Mouse (Mus musculus) spleen, postnatal 4 days (tissue): Measurements from ENCODE around the gene Map3k21.

Experiments
- DNase-seq, 2 experiments: peaks; one replicate each; pipeline ENCODE4 v3.0.0; 2022; ENCODE audit warnings: low spot score in 2 of 2

The Map3k21 gene

DNA sequence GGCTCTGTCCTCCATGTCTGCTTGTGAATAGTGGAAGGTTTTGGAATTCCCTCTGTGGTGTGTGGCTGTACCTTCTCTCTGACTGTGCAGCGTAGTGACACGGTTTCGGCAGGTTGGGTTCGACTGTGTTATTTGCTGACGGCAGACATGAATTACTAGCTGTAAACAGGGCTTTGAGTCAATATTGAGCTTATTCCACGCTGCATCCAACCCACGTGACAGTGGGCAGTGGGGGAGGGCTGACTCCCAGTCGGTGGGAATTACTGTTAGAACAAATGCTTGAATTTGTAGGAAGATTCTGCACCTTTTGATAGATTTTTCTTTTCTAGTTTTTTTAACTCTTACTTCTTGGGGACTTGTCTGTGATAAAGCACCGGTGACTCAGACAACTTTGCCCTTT, 4.1 kb downstream of the Map3k21 start:
- no peak for DNase-seq

DNA sequence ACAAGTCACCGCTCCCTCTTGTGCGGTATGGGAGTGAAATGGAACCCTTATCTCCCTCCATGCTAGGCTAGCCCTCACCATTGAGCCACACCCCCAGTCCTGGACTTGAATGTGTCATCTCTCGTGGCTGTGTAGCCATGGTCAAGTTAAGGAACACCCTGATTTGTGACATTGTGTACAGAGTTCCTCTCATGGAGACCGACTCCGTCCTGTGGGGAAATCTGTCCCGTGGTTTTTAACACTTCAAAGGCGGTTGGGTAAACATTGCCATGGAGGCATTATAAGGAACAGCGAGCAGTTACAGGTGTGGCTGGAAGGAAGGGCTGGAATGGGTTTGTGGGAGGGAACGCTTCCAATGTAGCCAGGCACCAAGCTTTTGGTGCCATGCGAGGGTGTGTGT, 6.8 kb downstream of the Map3k21 start:
- no peak for DNase-seq

DNA sequence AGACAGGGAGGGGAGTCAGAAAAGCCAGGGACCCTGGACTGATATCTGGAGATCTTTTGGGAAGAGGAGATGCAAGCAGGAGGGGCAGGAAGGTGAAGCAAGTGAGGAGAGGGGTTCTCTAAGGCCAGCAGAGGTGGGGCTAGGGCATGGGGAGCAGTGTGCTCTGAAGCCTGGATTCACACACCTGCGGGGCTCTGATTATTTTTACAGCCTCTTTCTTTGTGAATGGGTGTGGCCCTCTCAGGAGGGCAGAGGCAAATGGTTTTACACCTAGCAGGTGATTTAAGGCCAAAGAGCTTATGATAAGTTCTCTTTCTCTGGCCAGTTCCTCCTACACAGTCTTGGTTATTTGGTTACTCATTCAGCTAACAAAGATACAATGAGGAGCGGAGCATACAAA, 8.5 kb downstream of the Map3k21 start:
- no peak for DNase-seq

DNA sequence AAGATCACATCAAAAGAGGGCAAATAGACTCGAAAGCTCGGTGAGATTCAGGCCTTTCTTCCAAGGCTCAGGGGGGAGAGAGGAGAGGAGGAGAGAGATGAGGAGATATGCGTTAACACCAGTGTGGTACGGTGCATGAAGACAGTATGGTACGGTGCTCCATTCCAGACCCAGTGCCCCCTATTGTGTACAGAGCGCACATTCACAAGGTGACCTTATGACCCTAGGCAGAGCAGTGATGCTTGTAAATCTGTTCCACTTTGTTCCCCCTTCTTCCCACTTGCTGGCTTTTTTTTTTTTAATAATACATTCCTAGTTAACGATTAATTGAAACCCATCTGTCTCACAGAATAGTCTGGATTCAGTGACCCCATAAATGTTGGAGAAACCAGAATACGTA, 9.3 kb downstream of the Map3k21 start:
- DNase-seq = no peak

DNA sequence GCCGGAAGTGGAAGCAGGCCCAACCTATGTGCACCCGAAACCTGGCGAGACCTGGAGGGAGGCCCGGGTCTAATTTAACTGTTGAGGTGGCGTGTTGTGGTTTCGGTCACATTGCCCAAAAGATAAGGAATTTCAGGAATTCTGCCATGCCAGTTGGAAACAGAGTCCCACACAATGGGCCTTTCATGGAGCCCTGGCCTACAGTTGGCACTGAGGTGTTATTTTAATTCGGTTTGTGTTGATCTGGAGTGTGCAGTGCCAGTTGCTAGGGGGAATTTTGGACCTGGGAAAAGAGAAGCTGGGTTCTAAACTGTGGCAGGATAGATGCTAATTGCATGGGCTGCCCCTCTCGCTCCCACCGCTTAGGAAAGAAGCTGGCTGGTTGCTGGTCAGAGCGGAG, 10.0 kb downstream of the Map3k21 start:
- DNase-seq = no peak

DNA sequence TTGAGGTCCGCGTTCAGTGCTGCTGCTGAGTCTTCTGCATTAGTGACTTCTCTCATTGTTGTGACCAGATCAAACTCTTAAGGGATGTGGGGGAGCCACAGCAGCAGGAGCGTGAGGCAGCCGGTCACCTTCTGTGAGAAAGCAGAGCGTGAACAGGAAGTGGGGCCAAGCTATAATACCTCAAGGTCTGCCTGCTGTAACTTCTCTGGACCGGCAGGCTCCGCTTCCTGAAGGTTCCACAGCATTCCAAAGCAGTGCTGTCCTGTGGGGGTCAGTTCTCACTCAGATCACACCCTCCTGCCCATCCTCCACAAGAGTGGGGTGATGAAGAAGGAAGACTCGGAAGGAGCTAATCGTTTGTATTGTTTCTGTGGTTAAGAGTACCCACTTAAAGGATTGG, 10.5 kb downstream of the Map3k21 start:
- DNase-seq = no peak

DNA sequence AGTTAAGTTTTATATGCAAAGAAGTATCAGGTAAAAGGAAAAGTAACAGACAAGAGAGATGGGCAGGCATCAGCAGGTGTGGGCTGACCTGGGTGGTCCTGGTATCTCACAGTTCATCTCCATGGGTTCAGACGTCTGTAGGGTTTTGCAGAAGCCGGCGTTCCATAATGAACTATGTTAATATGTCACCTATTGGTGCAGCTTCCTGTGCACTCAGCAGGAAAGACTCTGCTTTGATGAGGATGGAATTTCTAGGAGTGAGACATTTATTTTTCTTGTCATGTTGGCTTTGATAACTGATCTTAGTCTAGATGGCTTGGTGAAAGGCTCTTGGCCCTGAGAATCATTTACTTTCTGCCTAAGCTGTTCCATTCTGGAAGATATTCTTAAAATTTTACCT, 12.1 kb downstream of the Map3k21 start:
- DNase-seq = no peak

DNA sequence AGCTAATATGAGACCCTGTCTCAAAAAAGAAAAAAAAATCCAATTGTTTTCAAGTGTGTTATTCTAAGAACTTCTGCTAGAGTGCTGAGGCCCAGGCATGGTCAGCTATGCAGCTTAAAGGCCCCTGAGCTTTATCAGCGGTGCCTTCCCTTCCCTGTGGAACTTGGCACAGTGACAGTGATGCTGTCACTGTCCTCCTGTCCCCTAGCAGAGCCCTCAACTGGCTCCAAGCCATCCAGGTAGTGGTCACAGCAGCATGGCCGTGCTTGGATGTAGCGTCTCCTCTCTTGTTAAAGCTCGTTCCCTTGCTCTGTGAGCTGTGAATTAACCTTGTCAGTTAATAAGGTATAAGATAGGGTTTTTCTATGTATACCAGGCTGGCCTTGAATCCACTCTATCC, 16.4 kb downstream of the Map3k21 start:
- DNase-seq = no peak

DNA sequence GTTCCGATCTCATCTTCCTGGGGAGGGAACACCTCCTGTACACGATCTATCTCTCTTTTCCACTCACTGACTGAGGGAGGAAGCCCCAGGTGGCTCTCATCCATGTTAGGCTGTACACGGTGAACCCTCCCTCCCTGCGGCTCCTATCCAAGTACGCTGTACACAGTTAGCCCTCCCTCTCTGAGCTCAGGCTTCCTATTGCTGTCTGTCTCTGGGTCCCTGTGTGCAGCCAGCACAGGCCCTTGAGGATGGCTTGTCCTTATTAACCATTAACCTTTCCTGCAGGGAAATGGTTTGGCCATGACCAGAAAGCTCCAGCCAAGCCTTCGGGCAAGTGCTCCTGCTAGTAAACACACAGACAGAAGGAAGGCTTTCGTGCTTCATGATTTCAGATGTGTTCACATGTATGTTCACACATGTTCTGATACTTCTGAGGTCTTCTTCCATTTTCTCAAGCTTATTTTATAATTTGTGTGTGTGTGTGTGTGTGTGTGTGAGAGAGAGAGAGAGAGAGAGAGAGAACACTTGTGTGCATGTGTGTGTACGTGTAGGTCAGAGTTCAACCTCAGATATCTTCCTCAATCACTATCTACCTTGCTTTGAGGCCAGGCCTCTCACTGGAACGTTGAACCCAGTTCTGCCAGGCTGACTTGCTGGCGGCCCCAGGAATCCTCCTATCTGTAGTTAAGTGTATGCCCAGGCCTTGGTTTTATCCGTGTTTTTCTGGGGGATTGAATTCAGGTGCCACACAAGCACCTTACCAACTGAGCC, 20.2 kb downstream of the Map3k21 start:
- DNase-seq = no peak

DNA sequence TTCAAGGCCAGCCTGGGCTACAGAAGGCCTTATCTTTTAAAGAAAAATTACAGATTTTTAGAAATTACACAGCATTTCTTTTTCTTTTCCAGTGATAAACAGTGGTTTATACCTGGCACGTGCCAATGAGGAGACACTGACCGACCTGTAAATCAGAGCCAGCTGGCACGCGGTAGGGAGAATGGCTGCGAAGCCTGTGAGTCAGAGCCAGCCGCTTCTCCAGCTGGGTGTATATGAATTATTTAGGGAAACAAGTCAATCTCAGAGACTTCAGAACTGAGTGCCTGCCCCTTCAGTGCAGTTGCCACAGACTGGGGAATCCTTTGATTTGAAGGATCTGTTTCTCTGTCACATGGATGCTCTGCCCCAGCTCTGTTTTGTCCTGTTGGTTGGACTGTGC, 21.6 kb downstream of the Map3k21 start:
- DNase-seq = no peak

DNA sequence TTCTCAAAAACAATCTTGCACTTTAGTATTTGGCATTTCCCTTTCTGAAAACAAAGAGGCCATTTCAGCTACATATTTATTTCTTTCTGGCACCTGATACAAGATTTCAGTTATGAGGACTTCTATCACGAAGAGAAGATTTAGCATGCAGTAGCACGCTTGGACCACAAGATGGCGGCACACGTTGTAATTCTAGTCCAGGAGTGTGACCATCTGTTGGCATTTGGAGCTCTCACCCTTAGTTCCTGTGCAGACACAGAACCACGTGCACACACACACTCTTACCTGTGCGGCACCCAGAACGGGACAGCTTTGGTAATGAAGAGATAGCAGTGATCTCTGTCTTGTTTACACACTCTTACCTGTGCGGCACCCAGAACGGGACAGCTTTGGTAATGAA, 25.4 kb downstream of the Map3k21 start:
- DNase-seq = peak; percentile 24 to 71

DNA sequence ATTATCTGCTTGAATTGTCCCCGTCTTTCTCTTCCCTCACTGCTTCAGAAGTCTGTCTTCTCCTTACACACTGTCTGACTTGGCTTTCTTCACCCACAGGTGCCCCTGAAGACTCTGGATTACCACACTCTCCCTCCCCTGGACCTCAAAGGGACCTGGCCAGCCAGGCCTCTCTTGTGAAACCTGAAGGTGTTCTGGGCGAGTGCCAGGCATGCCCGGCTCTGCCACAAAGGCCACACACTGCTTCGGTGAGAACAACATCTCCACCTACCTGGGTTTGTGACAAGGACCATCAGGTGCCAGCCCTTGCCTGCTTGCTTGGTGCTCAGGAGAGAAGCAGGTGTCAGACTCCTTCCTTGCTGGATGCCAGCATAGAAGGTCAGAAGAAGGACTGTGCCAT, 34.3 kb downstream of the Map3k21 start:
- DNase-seq = no peak

DNA sequence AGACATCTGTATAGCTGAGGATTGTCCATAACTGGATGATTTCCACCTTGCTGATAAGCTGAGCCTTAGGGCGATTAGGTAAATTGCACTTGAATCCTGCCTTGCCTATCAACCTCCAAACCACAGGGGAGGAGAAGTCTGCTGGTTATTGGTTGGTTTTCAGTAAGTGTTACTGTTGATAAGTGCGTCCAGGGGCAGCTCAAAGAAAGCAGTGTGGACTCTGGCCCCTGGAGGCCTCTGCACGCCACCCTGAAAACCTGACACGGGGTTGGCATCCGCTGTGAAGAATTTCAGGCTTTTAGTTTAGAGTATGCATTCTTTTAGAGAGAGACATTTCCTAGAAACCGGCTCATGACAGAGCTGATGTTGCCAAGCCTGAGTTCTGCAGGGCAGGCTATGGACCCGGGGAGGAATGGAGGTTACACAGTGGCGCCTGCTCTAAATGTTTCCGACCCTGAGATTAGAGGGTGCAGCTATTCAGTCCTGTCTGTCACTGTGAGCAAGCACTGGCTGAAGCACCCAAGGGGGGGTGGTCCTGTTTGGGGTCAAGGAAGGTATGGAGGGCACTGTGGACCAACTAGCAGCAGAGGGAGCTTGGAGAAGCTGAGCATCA, 38.6 kb downstream of the Map3k21 start:
- no peak for DNase-seq

DNA sequence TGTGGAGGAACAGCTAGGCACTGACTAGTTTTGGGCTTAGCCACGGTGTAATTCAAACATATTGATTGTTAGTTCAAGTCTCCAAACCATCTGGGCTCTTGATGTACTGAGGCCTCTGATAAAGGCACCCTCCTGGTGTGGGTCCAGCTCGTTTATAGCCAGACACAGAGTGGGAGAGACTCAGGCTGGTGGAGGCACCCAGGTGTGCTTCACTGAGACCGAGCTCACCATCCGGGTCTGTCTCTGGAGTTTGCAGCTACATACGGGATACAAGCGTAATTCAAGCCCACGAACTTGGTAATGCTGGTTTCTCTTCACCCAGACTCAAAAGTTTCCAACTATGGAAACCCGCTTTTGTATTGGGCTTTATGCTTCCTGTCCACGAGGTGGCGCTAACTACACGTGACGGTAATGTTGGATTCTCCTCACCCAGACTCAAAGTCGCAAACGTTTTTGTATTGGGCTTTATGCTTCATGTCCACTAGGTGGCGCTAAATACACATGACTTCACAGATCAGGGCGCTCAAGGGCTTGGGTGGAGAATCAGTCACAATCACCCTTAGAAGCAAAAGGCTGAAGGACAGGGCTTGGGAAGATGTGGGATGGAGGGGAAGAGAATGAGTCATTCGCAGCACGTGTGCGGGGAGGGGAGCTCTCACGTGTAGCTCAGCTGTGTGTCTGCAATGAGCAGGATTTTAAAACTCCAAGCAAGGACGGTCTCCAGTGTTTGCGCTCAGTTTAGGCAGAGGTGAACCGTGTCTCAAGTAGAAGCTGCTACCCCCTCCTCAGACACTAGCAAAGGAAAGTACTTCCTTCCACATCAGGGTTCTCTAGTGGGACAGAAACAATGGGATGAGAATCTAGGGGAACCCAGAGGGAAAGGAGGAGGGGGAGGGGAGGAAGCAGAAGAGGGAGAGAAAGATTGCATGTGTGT, 40.0 kb downstream of the Map3k21 start:
- peak; percentile 65 to 85 for DNase-seq

DNA sequence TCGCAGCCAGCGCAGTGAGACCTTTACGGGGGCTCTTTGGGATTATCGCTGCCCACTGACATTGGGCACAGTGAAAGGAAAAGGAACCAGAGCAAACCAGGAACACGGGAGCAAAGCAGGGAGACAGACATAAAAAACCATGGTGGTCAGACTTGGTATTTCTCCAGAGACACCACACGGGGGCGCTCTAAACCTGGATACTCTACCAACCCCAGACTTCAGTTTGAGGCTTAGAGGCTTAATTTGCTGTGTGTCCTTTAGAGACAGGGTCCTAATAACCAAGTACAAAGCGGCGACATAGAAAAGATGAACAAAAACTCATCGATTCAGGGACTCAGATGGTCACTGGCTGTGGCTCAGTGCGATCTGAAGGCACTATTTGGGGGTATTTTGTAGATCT, 45.4 kb downstream of the Map3k21 start:
- DNase-seq = no peak

DNA sequence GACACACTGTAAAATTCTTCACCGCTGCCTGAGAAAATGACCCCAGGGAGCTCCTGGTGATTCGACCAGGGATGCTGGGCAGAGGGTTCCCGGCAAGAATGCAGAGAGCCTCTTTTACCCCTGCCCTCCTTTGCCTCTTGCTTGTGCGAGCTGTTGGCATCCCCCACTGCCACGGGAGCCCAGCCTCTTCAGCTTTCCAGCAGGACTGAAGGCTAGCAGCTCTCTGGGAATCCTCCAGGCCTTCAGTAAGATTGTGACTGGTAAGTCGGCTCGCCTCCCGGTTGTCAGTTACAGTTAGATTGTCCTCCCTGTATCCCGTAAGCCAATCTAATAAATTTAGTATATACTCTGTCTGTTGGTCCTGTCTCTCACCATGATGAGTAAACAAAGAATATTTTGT, 46.5 kb downstream of the Map3k21 start:
- DNase-seq = no peak

DNA sequence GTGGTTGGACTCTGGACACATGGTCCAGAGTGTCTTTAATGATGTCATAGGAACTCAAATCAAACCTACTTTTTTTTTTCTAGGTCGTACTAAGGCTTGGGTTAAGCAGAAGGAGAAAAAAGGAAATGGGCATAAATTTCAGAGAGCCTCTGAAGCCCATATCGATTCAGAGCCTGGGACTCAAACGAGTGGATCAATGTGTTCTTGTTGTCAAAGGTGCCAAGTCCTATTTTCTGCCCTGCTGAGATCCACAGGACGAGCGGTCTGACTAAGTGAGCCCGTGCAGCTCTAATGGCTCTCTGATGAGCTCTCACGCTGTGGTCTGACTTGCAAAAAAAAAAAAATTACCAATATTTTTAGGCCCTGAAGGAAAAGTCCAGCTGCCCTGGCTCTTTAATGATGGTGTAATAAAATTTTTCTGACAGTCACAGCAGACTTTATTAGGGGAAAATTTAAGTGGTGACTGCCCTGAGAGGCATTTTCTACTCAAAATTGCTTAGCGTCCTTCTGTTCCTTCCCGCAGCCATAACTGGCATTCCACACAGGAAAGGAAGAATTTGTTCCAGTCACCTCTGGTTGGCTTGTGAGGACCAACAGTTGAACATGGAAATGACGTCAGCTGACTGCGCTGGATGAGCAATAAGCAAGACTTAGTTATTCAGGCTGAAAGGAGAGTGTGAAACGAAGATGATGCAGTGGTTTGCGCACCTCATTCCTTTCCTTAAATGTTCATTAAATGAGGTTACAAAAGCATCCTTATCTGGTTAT, 47.2 kb downstream of the Map3k21 start:
- no peak for DNase-seq

DNA sequence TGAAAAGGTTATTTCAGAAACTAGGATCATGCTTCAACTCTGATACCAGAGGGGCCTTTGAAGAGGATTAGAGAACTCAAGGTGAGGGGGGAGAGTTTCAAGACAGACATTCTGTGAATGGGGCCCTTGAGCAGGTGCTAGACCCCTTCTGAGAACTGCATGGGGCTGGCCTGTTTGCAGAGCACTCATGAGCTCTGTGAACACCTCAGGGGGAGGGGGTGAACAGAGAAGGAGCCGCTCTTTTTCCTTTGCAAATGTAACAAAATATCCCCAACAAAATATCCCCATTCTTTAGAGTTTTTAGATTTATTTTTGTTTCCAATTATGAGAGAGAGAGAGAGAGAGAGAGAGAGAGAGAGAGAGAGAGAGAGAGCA, 47.7 kb downstream of the Map3k21 start:
- DNase-seq = no peak

DNA sequence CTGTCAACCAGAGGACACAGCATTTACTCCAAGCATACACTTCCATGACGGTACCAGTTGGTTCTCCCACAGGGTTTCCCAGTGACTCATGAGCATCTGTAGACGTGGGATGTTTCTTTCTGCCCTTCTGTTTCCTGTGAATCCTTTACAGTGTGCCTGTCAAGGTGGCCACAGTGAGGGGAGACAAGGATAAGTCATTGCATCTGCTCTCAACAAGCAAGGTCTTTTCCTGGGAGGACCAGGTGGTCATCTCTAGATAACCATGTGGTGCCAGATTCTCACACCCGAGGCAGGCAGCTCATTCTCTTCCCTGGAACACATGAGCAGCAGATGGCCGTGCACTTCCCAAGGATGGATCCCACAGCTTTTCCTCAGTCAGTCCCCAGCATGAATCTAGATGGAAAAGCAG, 49.1 kb downstream of the Map3k21 start:
- DNase-seq = no peak

DNA sequence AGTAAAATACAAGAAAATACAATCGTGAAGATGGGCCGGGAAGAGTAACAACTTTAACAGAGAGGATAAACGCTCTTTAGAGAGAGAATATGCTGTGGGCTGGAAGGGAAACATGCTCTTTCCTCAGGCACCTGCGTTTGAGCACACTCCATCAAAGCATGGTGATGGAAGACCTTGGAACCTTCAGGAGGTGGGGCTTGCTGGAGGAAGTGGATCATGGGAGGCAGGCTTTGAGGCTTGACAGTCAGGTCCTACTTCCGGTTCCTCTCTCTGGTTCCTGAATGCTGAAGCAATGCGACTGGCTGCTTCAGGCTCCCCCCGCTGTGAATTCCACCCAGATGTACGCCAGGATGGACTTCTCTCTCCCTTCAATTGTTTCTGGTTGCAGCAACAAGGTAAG, 49.8 kb downstream of the Map3k21 start:
- DNase-seq = no peak

DNA sequence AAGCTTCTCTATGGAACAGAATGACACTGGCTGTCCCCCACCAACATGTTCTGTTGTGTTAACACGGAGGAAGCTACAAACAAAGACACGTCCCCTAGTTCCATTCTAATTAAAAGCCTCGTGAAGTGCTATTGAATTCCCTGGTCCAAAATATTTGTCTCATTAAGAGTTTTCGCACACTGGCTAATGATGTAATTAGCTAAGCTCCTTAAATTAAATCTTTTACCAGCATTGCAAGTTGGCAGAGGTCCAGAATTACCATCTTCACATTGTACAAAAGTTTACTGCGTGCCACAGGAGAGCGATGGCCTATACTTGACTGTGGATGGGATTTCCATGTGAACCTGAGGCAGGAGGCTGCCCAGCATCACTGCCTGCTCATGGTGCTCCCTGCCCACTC, 51.5 kb downstream of the Map3k21 start:
- no peak for DNase-seq

DNA sequence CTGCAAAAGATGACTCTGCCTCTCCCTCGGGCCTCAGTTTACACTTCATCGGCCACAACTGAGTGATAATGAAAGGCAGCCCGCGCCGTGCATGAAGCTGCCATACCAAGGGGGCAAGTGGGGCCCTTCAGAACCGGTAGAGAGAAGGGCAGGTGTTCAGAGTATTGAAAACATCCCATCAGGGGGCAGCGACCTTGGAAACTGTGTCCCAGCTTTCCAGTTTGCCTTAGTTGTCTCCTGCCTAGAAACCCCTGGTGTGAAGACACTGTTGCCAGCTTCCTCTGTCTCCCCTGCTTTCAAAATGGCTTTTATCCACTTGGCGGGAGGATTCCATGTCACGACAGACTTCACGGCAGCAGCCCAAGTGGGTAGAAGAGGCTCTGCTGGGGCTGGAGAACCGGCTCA, 53.6 kb downstream of the Map3k21 start:
- no peak for DNase-seq
